Mouse (Mus musculus) heart, embryonic 11.5 days (tissue): Measurements from ENCODE around the gene Egln1. TPM values are rescaled to one million over a fixed set of nuclear protein-coding genes. Genes with fewer than 3 reads are reported as not detected.

ENCODE experiments used
- ATAC-seq: fragments of 200-750 bp; cut with Nextera tagmentation; replicated peaks from 2 replicates; pipeline ENCODE4 v1.8.0; 2017; ENCODE audit warnings: moderate library complexity; ENCODE audit not compliant: insufficient number of reproducible peaks, low FRiP score, low TSS enrichment
- H3K27ac ChIP-seq: fragments of 300-500 bp; sonication (generic); 2 replicates; pipeline ENCODE4 v1.5.1; 2014; ENCODE audit warnings: mild to moderate bottlenecking, low read depth, low read length
- H3K27me3 ChIP-seq: fragments of 300-500 bp; sonication (generic); 2 replicates; pipeline ENCODE4 v1.6.1; 2014; ENCODE audit warnings: mild to moderate bottlenecking, low read length, mixed read lengths; ENCODE audit not compliant: control insufficient read depth, insufficient read depth
- H3K36me3 ChIP-seq: fragments of 300-500 bp; sonication (generic); 2 replicates; pipeline ENCODE4 v1.6.1; 2014; ENCODE audit warnings: mild to moderate bottlenecking, low read length, moderate library complexity, mixed read lengths; ENCODE audit not compliant: control insufficient read depth, insufficient read depth
- H3K4me1 ChIP-seq: fragments of 300-500 bp; sonication (generic); 2 replicates; pipeline ENCODE4 v1.6.1; 2014; ENCODE audit warnings: low read length; ENCODE audit not compliant: control insufficient read depth, insufficient read depth
- H3K4me2 ChIP-seq: fragments of 300-500 bp; sonication (generic); 2 replicates; pipeline ENCODE4 v1.6.1; 2014; ENCODE audit warnings: mild to moderate bottlenecking, moderate library complexity
- H3K4me3 ChIP-seq: fragments of 300-500 bp; sonication (generic); 2 replicates; pipeline ENCODE4 v1.5.1; 2014; ENCODE audit warnings: low read depth, low read length
- H3K9ac ChIP-seq: fragments of 300-500 bp; sonication (generic); 2 replicates; pipeline ENCODE4 v1.6.1; 2014; ENCODE audit warnings: mild to moderate bottlenecking, low read depth, low read length, moderate library complexity
- H3K9me3 ChIP-seq: fragments of 300-500 bp; sonication (generic); replicated peaks from 2 replicates; pipeline ENCODE4 v1.6.1; 2016; ENCODE audit warnings: low read length; ENCODE audit not compliant: control insufficient read depth
- WGBS: fragments of 180-500 bp; shearing (Covaris S2); extraction: QIAGEN DNeasy Blood & Tissue Kit; methylation state at CpG from one replicate; pipeline ENCODE4 v1.1.7; 2014; ENCODE audit not compliant: insufficient replicate concordance; 5-methylcytosine and 5-hydroxymethylcytosine counted together
- polyA plus RNA-seq: library from polyadenylated mRNA; unstranded; fragments of >200 nt; fragmentation: Nextera tagmentation; extraction: Ambion mirVana; gene quantifications from 2 replicates; pipeline ENCODE4 v1.2.1, GENCODE M21; 2014

The Egln1 gene
- polyA plus RNA-seq, 1 experiment from 2014 or later = 23.2 TPM

- Histone ChIP-seq H3K4me1 (peaks cover 46% of the 10 kb centered on the region), H3K9me3 (no peaks in the 10 kb centered on the region), H3K4me3 (peak overlapping the region; percentile 94), H3K9ac (peak overlapping the region; percentile 98), H3K4me2 (peak overlapping the region; percentile 87), H3K36me3 (peaks cover 7% of the 10 kb centered on the region; the same call in 1 of the 2 replicates), H3K27ac (peak overlapping the region; percentile 92; the same call in 1 of the 2 replicates), H3K27me3 (no peaks in the 10 kb centered on the region)
- ATAC-seq = no peak
- WGBS = 16% methylated on average over 8 of the region's 8 CpGs
Measured at GRCm38 (mm10) chr8:124863729-124864128, 85.4 kb downstream of the Egln1 start.

- no peaks in the 10 kb centered on the region for H3K9me3 ChIP-seq
- no peaks in the 10 kb centered on the region for H3K27me3 ChIP-seq
- H3K4me1 ChIP-seq = peaks cover 42% of the 10 kb centered on the region
- peak; percentile 72 for ATAC-seq
- H3K36me3 ChIP-seq = peaks cover 12% of the 10 kb centered on the region
- peak overlapping the region; percentile 87 for H3K4me2 ChIP-seq
- under 1% methylated on average over 33 of the region's 33 CpGs for WGBS
- H3K4me3 ChIP-seq = peak overlapping the region; percentile 94
- peak overlapping the region; percentile 98 for H3K9ac ChIP-seq
- peak overlapping the region; percentile 92 for H3K27ac ChIP-seq
Measured at GRCm38 (mm10) chr8:124863163-124863677, 85.9 kb downstream of the Egln1 start.

DNA sequence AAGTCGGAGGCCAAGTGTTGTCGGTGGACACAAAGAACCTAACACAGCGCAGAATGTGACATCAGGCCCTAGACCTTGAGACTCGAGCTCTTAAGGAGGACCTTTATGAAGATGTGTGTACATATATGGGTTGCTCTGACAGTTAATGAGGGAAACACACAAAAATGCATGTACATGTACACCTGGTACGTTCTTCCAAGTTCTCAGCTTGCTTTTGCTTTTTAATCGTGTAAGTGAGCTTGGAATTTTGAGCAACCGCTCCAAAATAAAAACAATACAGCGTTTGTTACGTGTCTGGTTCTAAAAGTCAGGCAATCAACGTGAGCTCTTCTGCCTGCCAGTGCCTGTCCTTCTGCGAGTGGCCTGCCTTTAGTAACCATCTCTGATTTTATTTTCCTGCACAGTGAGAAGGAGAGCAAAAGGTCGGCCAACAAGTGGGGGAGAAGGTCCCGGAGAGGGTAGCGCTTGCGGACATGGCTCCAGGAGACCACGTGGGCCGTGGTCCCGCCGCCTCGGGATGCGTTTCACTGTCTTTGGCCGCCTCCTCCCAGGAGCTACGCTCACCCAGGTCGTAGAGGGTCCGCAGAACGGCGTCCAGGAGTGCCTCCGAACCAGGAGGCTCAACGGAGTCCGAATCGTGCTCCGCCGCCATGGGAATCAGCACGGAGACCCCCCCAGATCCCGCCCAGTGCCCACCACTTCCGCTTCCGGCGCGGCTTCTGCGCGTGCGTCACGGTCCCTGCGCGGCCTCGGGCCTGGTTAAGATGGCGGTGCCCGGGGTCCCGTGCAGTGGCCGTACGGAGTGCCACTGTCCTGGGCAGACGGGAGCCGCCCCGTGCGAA, 86.6 kb downstream of the Egln1 start, which contains the start of the genes Gnpat and 2810004N23Rik:
Gene Gnpat (plus strand): TSS at position 713 of the 842 bp plus-strand sequence.
Gene 2810004N23Rik (minus strand): TSS at position 800 of the 842 bp plus-strand sequence.
- H3K36me3 ChIP-seq = peaks cover 19% of the 10 kb centered on the region
- H3K9ac ChIP-seq = peak within 1 kb of the TSS; percentile 98
- H3K4me3 ChIP-seq = peak within 1 kb of the TSS; percentile 94
- H3K4me2 ChIP-seq = peak within 1 kb of the TSS; percentile 87
- peak within 1 kb of the TSS; percentile 92 for H3K27ac ChIP-seq
- under 1% methylated on average over 53 of the region's 55 CpGs for WGBS
- no peaks in the 10 kb centered on the region for H3K9me3 ChIP-seq
- ATAC-seq = peak; percentile 93
- peaks cover 36% of the 10 kb centered on the region for H3K4me1 ChIP-seq
- H3K27me3 ChIP-seq = no peaks in the 10 kb centered on the region

DNA sequence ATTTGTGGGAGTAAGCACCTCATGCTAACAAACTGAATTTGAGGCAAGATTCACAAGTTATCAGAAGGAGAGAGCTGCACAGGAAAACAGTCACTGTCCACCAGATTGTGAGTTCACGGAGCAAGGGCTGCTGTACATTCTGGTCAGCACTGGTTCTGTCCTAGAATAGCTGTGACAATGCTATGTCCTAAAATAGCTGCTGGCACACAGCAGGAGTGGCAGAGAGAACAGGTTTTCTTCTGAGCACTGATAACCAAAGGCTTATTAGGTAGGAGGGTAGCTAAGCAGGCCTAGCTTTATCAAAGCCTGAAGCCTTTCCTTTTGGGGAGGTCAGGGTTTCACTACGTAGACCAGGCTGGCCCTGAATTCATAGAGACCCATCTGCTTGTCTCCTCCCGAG, 88.9 kb downstream of the Egln1 start:
- Histone ChIP-seq H3K9ac (no peak overlapping the region), H3K27ac (peak overlapping the region; percentile 68), H3K4me3 (no peak overlapping the region), H3K4me2 (peak overlapping the region; percentile 34; the same call in 1 of the 2 replicates), H3K4me1 (peaks cover 18% of the 10 kb centered on the region), H3K9me3 (no peaks in the 10 kb centered on the region), H3K27me3 (no peaks in the 10 kb centered on the region), H3K36me3 (peaks cover 34% of the 10 kb centered on the region)
- 53% methylated on average over 3 of the region's 3 CpGs for WGBS
- ATAC-seq = no peak

DNA sequence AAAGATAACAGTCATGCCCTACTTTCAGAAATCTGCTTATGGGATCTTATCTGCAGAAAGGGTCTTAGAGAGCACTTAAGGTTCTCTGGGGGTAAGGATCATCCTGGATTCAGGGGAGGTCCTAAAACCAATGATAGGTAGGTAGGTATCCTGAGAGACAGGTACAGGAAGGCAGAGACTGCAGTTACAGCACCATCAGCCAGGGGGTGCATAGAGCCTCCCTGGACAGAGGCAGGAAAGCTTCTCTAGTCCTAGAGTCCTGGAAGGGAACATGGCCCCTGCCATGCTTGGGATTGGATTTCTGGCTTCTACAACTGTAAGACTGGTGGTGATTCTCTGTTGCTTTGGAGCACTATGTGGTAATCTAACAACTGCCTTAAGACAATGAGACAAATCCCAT, 89.7 kb downstream of the Egln1 start:
- H3K27ac ChIP-seq = no peak overlapping the region

More for the DNA sequence above, 89.7 kb downstream of the Egln1 start:
- H3K4me2 ChIP-seq = no peak overlapping the region
- H3K9ac ChIP-seq = no peak overlapping the region
- H3K9me3 ChIP-seq = 0 out of 2 replicates have a peak, but pooled peaks cover 3% of the 10 kb centered on the region
- no peaks in the 10 kb centered on the region for H3K27me3 ChIP-seq
- H3K4me3 ChIP-seq = no peak overlapping the region
- peaks cover 40% of the 10 kb centered on the region for H3K36me3 ChIP-seq
- ATAC-seq = no peak
- H3K4me1 ChIP-seq = peaks cover 15% of the 10 kb centered on the region

Other genes with a start within 250 kb of the Egln1 start
- 39.1 and 41.4 TPM in 2 replicates for gene Ttc13, start 227.3 kb downstream of the Egln1 start, polyA plus RNA-seq
- 14.7 and 20.3 TPM in 2 replicates for gene Arv1, start 227.2 kb downstream of the Egln1 start, polyA plus RNA-seq
- 2.4 and 3.1 TPM in 2 replicates for gene Fam89a, start 197.5 kb downstream of the Egln1 start, polyA plus RNA-seq
- 0.07 and 0.15 TPM in 2 replicates for gene Trim67, start 156.2 kb downstream of the Egln1 start, polyA plus RNA-seq
- 95.4 and 113 TPM in 2 replicates for gene Gnpat, start 86.3 kb downstream of the Egln1 start, polyA plus RNA-seq
- 47.9 and 49.7 TPM in 2 replicates for gene 2810004N23Rik, start 86.2 kb downstream of the Egln1 start, polyA plus RNA-seq
- gene Exoc8, start 51.6 kb downstream of the Egln1 start, polyA plus RNA-seq = 5.4 and 5.9 TPM in 2 replicates
- 7.1 and 8.6 TPM in 2 replicates for gene Sprtn, start 51.4 kb downstream of the Egln1 start, polyA plus RNA-seq
- 90.9 and 101 TPM in 2 replicates for gene Tsnax, start 63.7 kb upstream of the Egln1 start, polyA plus RNA-seq
- 1.8 and 2.1 TPM in 2 replicates for gene Disc1, start 104.9 kb upstream of the Egln1 start, polyA plus RNA-seq